Mouse (Mus musculus) liver, postnatal 0 days (tissue): ENCODE measurements around the gene Vmp1.
A peak's percentile ranks its signal among the peaks of the same experiment; 100 is the strongest.

Experiments used
- CTCF ChIP-seq: sonication (generic); IDR thresholded peaks from 2 replicates; pipeline ENCODE4 v1.5.1; 2016; ENCODE audit warnings: antibody characterized with exemption, low read depth
- EP300 ChIP-seq: IDR thresholded peaks from 2 replicates; pipeline ENCODE4 v1.6.1; 2016; ENCODE audit warnings: antibody characterized with exemption, low read depth, mild to moderate bottlenecking

GRCm38 (mm10) chr11:86614056-86614530 lies 69.5 kb downstream of the Vmp1 start:
- TF ChIP-seq EP300, result peak; percentile 89
- 0 out of 2 replicates have a peak, but pooled peaks have one; percentile 7 for TF ChIP-seq CTCF
